Mouse (Mus musculus) testis, adult 2 months (tissue): ENCODE measurements at regions not wholly inside any gene's neighbourhood (a gene's known extent, or its start where the extent isn't known, plus 50 kb on each side); places are given as distances from the start of the nearest gene placed in this dataset.

Experiments
- CTCF ChIP-seq: fragments of 200-500 bp; IDR thresholded peaks from 2 replicates; pipeline ENCODE4 v1.5.1; 2012; ENCODE audit warnings: low read depth, mild to moderate bottlenecking, inconsistent platforms, low read length, moderate library complexity; ENCODE audit not compliant: control insufficient read depth, insufficient read depth, insufficient replicate concordance
- POLR2A ChIP-seq: fragments of 200-500 bp; IDR thresholded peaks from 2 replicates; pipeline ENCODE4 v1.6.1; 2012; ENCODE audit warnings: low read depth, mild to moderate bottlenecking, inconsistent platforms, low read length, moderate library complexity; ENCODE audit not compliant: control insufficient read depth

GRCm38 (mm10) chr1:63938416-63938815, 169.3 kb upstream of the 4933402D24Rik start:
- TF ChIP-seq CTCF (no peak), POLR2A (no peak)
